ENCODE assay signal across 16 mouse cellular contexts in genomic region chr3:156351727-156352126, GRCm38 (mm10).
DNase-seq lines count a peak whose midpoint lies in the region; ATAC-seq and TF ChIP-seq lines count a peak whose summit lies in the region.
"Had no signal": no experiment of that assay in that cellular context is flagged by ENCODE, and none has a peak within 500 bp of the region (broad histone marks: within the 10 kb centered on the region; RNA-seq: fewer than 3 reads in every experiment).

No protein-coding gene starts in this region.

- H3K9ac ChIP-seq in heart, postnatal 0 days (replicated peaks; ENCODE audit: low read depth, low read length), result no peak overlapping the region
- H3K9ac ChIP-seq: embryonic facial prominence, embryonic 12.5 days; forebrain, embryonic 12.5 days; liver, embryonic 15.5 days; midbrain, embryonic 12.5 days; neural tube, embryonic 13.5 days had no signal

- no peak for ATAC-seq in heart, postnatal 0 days (ENCODE audit: insufficient read depth, low read depth)
- 0 out of 2 replicates have a peak, but pooled peaks have one; percentile 49 for ATAC-seq in megakaryocyte, adult 5-6 weeks (ENCODE audit: poor library complexity, severe bottlenecking)

- no peaks in the 10 kb centered on the region for H3K4me1 ChIP-seq in heart, postnatal 0 days (ENCODE audit: control insufficient read depth, insufficient read depth)
- H3K4me1 ChIP-seq in lung, adult 2 months (ENCODE audit: control insufficient read depth, insufficient read depth, low read length), result no peaks in the 10 kb centered on the region
- H3K4me1 ChIP-seq: embryonic facial prominence, embryonic 12.5 days; forebrain, embryonic 12.5 days; liver, embryonic 15.5 days; midbrain, embryonic 12.5 days had no signal

- DNase-seq in heart, postnatal 0 days (ENCODE audit: low spot score), result no peak
- DNase-seq in heart, adult 18-20 months, result no peak
- peak; percentile 1 for DNase-seq in lung, postnatal 10 days
- DNase-seq in lung, adult 2 months, result no peak
- peak; percentile 5 for DNase-seq in cerebellum, adult 11-12 months
- no peak for DNase-seq in urinary bladder, adult 2 months (ENCODE audit: low spot score)
- DNase-seq in thymus, postnatal 10 days (ENCODE audit: low spot score in 2 of 2), result no peak
- DNase-seq: gastrocnemius, postnatal 10 days; right cerebral cortex, adult 18-20 months; thymus, postnatal 4 days had no signal

- TF ChIP-seq EP300 in heart, postnatal 0 days (IDR thresholded peaks at IDR 0.05; ENCODE audit: low read depth), result no peak

- H3K9me3 ChIP-seq in heart, postnatal 0 days (replicated peaks; ENCODE audit: control insufficient read depth, low read length), result no peaks in the 10 kb centered on the region
- H3K9me3 ChIP-seq: embryonic facial prominence, embryonic 12.5 days; forebrain, embryonic 12.5 days; liver, embryonic 15.5 days; midbrain, embryonic 12.5 days; neural tube, embryonic 13.5 days had no signal

- no peaks in the 10 kb centered on the region for H3K27me3 ChIP-seq in heart, postnatal 0 days (ENCODE audit: control insufficient read depth, insufficient read depth, low read length)
- H3K27me3 ChIP-seq: embryonic facial prominence, embryonic 12.5 days; forebrain, embryonic 12.5 days; liver, embryonic 15.5 days; midbrain, embryonic 12.5 days; neural tube, embryonic 13.5 days had no signal

- no peak for TF ChIP-seq POLR2A in lung, adult 2 months (IDR thresholded peaks at IDR 0.05; ENCODE audit: borderline replicate concordance, extremely low read depth, low read depth, low read length)

- H3K27ac ChIP-seq in heart, postnatal 0 days (ENCODE audit: low read depth), result no peak overlapping the region
- H3K27ac ChIP-seq: embryonic facial prominence, embryonic 12.5 days; forebrain, embryonic 12.5 days; liver, embryonic 15.5 days; midbrain, embryonic 12.5 days; neural tube, embryonic 13.5 days had no signal

- no peak overlapping the region for H3K4me2 ChIP-seq in heart, postnatal 0 days (ENCODE audit: low read depth, low read length)
- H3K4me2 ChIP-seq: embryonic facial prominence, embryonic 12.5 days; forebrain, embryonic 12.5 days; liver, embryonic 15.5 days; midbrain, embryonic 12.5 days; neural tube, embryonic 13.5 days had no signal

- TF ChIP-seq CTCF in heart, postnatal 0 days (IDR thresholded peaks at IDR 0.05; ENCODE audit: low read depth), result peak; percentile 35
- no peak for TF ChIP-seq CTCF in lung, adult 2 months (IDR thresholded peaks at IDR 0.05; ENCODE audit: insufficient read depth, low read length)

- WGBS in heart, postnatal 0 days, result 54% methylated on average over 4 of the region's 4 CpGs
- WGBS in lung, adult 2 months, result 61% methylated on average over 4 of the region's 4 CpGs

- H3K36me3 ChIP-seq in heart, postnatal 0 days (replicated peaks; ENCODE audit: control insufficient read depth, insufficient read depth, low read length), result no peaks in the 10 kb centered on the region
- H3K36me3 ChIP-seq: embryonic facial prominence, embryonic 12.5 days; forebrain, embryonic 12.5 days; liver, embryonic 15.5 days; midbrain, embryonic 12.5 days; neural tube, embryonic 13.5 days had no signal

- H3K4me3 ChIP-seq in heart, postnatal 0 days (ENCODE audit: low read depth, low read length), result no peak overlapping the region
- H3K4me3 ChIP-seq in lung, adult 2 months (replicated peaks; ENCODE audit: extremely low read depth, low read depth, low read length), result no peak overlapping the region
- H3K4me3 ChIP-seq: embryonic facial prominence, embryonic 12.5 days; forebrain, embryonic 12.5 days; liver, embryonic 15.5 days; midbrain, embryonic 12.5 days; neural tube, embryonic 13.5 days had no signal

Comparison
In these comparisons a context has a peak if more than half of its experiments do, and no peak if none do; other contexts are left out.
1. DNase-seq: peak in lung, postnatal 10 days (single experiment) and cerebellum, adult 11-12 months (single experiment); none in heart, postnatal 0 days (single experiment), heart, adult 18-20 months (0 of 2), lung, adult 2 months (single experiment), urinary bladder, adult 2 months (single experiment) and thymus, postnatal 10 days (0 of 2).